Mouse (Mus musculus) heart, embryonic 11.5 days (tissue): ENCODE results near the gene Psme4. TPM values are rescaled to one million over a fixed set of nuclear protein-coding genes. Genes with fewer than 3 reads are reported as not detected.
A peak's percentile ranks its signal among the peaks of the same experiment; 100 is the strongest.

Source experiments
- ATAC-seq: fragments of 200-750 bp; cut with Nextera tagmentation; replicated peaks from 2 replicates; pipeline ENCODE4 v1.8.0; 2017; ENCODE audit warnings: moderate library complexity; ENCODE audit not compliant: insufficient number of reproducible peaks, low FRiP score, low TSS enrichment
- H3K27ac ChIP-seq: fragments of 300-500 bp; sonication (generic); 2 replicates; pipeline ENCODE4 v1.5.1; 2014; ENCODE audit warnings: mild to moderate bottlenecking, low read depth, low read length
- H3K27me3 ChIP-seq: fragments of 300-500 bp; sonication (generic); 2 replicates; pipeline ENCODE4 v1.6.1; 2014; ENCODE audit warnings: mild to moderate bottlenecking, low read length, mixed read lengths; ENCODE audit not compliant: control insufficient read depth, insufficient read depth
- H3K36me3 ChIP-seq: fragments of 300-500 bp; sonication (generic); 2 replicates; pipeline ENCODE4 v1.6.1; 2014; ENCODE audit warnings: mild to moderate bottlenecking, low read length, moderate library complexity, mixed read lengths; ENCODE audit not compliant: control insufficient read depth, insufficient read depth
- H3K4me1 ChIP-seq: fragments of 300-500 bp; sonication (generic); 2 replicates; pipeline ENCODE4 v1.6.1; 2014; ENCODE audit warnings: low read length; ENCODE audit not compliant: control insufficient read depth, insufficient read depth
- H3K4me2 ChIP-seq: fragments of 300-500 bp; sonication (generic); 2 replicates; pipeline ENCODE4 v1.6.1; 2014; ENCODE audit warnings: mild to moderate bottlenecking, moderate library complexity
- H3K4me3 ChIP-seq: fragments of 300-500 bp; sonication (generic); 2 replicates; pipeline ENCODE4 v1.5.1; 2014; ENCODE audit warnings: low read depth, low read length
- H3K9ac ChIP-seq: fragments of 300-500 bp; sonication (generic); 2 replicates; pipeline ENCODE4 v1.6.1; 2014; ENCODE audit warnings: mild to moderate bottlenecking, low read depth, low read length, moderate library complexity
- H3K9me3 ChIP-seq: fragments of 300-500 bp; sonication (generic); replicated peaks from 2 replicates; pipeline ENCODE4 v1.6.1; 2016; ENCODE audit warnings: low read length; ENCODE audit not compliant: control insufficient read depth
- WGBS: fragments of 180-500 bp; shearing (Covaris S2); extraction: QIAGEN DNeasy Blood & Tissue Kit; methylation state at CpG from one replicate; pipeline ENCODE4 v1.1.7; 2014; ENCODE audit not compliant: insufficient replicate concordance; 5-methylcytosine and 5-hydroxymethylcytosine counted together
- polyA plus RNA-seq: library from polyadenylated mRNA; unstranded; fragments of >200 nt; fragmentation: Nextera tagmentation; extraction: Ambion mirVana; gene quantifications from 2 replicates; pipeline ENCODE4 v1.2.1, GENCODE M21; 2014

Gene Psme4
- polyA plus RNA-seq, 1 experiment from 2014 or later, result 23.8 TPM

DNA sequence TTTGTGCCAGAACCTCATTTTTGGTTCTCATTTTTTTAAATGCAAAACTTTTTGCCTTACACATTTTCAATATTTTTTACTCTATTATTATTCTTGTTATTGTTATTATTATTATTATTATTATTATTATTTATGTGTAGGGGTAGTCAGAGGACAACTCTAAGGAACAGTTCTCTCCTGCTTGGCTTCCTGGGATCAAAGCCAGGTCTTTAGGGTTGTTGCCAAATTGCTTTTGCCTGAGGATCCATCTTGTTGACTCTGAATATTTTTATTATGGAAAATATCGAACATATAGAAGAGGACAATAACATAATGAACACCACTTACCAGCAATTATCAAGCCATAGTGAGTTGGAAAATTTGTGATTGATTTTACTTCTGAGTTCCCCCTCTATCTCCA lies 3.1 kb downstream of the Psme4 start:
- Histone ChIP-seq H3K27ac (no peak overlapping the region), H3K9me3 (no peaks in the 10 kb centered on the region), H3K4me2 (no peak overlapping the region), H3K4me3 (no peak overlapping the region), H3K27me3 (no peaks in the 10 kb centered on the region), H3K4me1 (peaks cover 12% of the 10 kb centered on the region), H3K9ac (no peak overlapping the region), H3K36me3 (no peaks in the 10 kb centered on the region)
- no peak for ATAC-seq
- WGBS, result 83% methylated on average over 1 of the region's 1 CpGs

DNA sequence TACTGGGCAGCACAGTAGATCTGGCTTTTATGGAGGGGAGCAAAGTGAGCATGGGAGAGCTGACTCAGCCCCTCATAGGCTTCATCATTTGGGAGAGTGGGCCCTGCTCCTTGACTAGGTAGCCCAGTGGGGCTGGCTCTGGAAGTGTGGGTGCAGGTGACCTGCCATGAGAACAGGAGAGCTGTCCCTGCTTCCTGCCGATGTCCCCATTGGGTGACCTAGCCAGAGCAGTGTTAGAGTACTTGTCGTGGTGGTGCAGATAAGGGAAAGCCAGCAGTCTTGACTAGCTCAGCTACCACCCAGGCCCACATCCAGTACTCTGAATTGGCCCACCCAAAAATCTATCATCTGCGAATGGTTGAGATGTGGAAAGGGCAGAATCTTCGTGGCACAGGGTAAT lies 6.0 kb downstream of the Psme4 start:
- Histone ChIP-seq H3K4me1 (peaks cover 14% of the 10 kb centered on the region), H3K36me3 (no peaks in the 10 kb centered on the region), H3K27me3 (no peaks in the 10 kb centered on the region), H3K4me3 (no peak overlapping the region), H3K9ac (no peak overlapping the region), H3K27ac (no peak overlapping the region), H3K9me3 (no peaks in the 10 kb centered on the region), H3K4me2 (no peak overlapping the region)
- ATAC-seq, result peak; percentile 42; the same call in 1 of the 2 replicates
- WGBS, result 40% methylated on average over 4 of the region's 4 CpGs

DNA sequence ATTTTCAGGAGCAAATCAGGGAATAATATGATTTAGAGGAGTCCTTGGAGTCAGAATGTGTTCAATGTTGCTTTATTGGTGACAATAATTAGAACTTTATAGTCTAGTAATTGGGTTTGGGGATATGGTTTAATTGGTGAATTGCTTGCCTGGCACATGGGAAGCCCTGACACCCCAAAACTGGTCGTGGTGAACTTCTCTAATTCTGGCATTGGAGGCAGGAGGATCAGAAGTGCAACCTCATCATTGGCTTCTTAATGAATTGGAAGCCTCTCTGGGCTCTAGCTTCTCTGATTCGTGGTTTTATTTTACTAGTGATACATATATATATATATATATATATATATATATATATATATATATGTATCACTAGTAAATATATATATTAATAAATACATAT lies 9.4 kb downstream of the Psme4 start:
- H3K9ac ChIP-seq, result no peak overlapping the region
- H3K36me3 ChIP-seq, result no peaks in the 10 kb centered on the region
- 84% methylated on average over 2 of the region's 2 CpGs for WGBS
- no peak overlapping the region for H3K27ac ChIP-seq
- H3K4me3 ChIP-seq, result no peak overlapping the region
- no peak for ATAC-seq
- no peak overlapping the region for H3K4me2 ChIP-seq
- no peaks in the 10 kb centered on the region for H3K9me3 ChIP-seq
- no peaks in the 10 kb centered on the region for H3K27me3 ChIP-seq
- H3K4me1 ChIP-seq, result peaks cover 11% of the 10 kb centered on the region

DNA sequence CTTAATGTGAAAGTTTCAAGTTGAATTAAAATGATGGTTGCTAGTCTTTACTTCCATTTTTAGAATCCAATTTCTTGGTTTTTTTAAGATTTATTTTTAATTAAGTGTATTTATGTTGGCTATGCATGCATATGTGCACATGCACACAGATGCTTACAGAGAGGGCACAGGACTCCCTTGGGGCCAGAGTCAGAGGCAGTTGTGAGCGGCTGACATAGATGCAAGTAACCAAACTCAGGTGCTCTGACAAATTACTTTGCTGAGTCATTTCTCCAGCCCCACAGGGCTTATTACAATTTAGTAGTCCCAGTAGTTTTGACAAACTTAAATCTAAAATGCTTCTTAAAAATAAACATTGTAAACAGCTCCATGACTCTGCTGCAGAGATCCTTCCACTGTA lies 10.1 kb downstream of the Psme4 start:
- no peaks in the 10 kb centered on the region for H3K27me3 ChIP-seq
- ATAC-seq, result no peak
- H3K4me2 ChIP-seq, result no peak overlapping the region
- H3K4me3 ChIP-seq, result no peak overlapping the region
- no peak overlapping the region for H3K9ac ChIP-seq
- H3K27ac ChIP-seq, result no peak overlapping the region
- WGBS, result 84% methylated on average over 1 of the region's 1 CpGs
- H3K9me3 ChIP-seq, result no peaks in the 10 kb centered on the region
- H3K36me3 ChIP-seq, result no peaks in the 10 kb centered on the region
- peaks cover 11% of the 10 kb centered on the region for H3K4me1 ChIP-seq

DNA sequence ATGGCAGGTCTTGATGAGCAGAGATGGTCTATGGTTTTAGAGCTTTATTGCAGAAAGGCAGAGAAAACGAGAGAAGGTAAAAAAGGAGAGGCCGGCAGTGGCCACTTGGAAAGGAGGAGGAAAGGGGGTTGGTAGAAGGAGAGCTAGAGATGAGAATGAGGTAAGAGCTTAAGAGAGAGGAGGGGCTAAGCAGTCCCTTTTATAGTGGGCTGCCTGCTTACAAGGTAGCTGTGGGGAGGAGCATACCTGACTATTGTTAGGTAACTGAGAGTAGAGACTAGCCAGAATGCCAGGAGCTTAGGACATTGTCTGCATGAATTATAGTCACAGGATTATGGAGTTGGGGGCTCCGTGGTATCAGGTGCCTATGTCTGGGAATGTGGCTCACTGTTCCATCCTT lies 14.0 kb downstream of the Psme4 start:
- Histone ChIP-seq H3K4me1 (no peaks in the 10 kb centered on the region), H3K36me3 (no peaks in the 10 kb centered on the region), H3K9ac (no peak overlapping the region), H3K4me3 (no peak overlapping the region), H3K27ac (no peak overlapping the region), H3K9me3 (no peaks in the 10 kb centered on the region), H3K27me3 (no peaks in the 10 kb centered on the region), H3K4me2 (no peak overlapping the region)
- ATAC-seq, result no peak
- WGBS, result 59% methylated on average over 3 of the region's 3 CpGs

DNA sequence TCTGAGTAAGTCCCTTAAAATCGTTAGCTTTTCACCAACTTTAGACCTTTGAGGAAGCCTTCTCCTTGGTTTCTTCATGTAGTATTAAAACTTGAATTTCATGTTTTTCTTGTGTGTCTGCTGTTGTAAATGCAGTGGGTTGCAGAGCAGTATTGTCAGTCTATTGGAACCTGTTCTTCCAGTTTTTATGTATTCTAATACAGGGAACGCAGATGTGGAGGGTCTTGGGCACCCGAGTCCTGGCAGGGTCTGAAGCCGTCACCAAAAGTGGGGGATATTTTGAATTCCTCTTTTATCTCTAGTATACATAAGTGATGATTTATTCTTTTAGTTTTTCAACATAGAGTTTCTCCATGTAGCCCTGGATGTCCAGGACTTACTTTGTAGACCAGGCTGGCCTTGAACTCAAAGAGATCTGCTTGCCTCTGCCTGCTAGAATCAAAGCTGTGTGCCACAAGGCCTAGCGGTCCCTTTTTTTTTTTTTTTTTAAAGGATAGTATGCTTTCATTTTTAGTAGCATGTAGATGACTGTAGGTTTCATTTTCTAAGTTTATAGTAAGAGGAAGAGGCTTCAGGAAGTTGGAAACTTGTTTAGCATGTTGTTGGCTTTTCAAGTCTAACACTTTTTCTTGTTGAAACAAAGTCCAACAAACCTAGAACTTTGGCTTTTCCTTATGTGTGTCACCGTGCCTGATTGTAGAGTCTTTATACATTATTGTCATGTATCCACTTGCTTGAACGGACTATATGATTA lies 14.9 kb downstream of the Psme4 start:
- ATAC-seq, result no peak
- Histone ChIP-seq H3K27ac (no peak overlapping the region), H3K4me1 (no peaks in the 10 kb centered on the region), H3K4me3 (no peak overlapping the region), H3K27me3 (no peaks in the 10 kb centered on the region), H3K9me3 (no peaks in the 10 kb centered on the region), H3K9ac (no peak overlapping the region), H3K36me3 (no peaks in the 10 kb centered on the region), H3K4me2 (no peak overlapping the region)
- WGBS, result 90% methylated on average over 7 of the region's 7 CpGs

DNA sequence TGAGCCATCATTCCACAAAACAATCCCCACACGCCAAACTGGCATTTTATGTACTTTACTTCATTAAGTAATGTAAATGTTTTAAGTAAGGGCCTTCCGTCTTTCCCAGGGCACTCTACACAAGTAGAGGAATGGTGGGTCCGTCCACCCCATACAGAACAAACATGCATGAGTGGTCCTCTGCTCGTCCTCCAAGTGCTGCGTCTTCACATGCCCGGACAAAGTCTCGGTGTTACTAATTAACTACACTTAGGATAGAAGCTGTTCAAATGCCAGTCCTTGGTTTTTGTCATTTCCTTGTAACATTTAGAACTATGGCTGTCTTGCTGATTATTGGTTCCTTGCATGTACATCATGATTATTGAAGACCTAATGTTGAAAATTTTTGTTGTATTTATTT lies 21.2 kb downstream of the Psme4 start:
- no peak overlapping the region for H3K4me2 ChIP-seq
- H3K27ac ChIP-seq, result no peak overlapping the region
- H3K9ac ChIP-seq, result no peak overlapping the region
- no peaks in the 10 kb centered on the region for H3K9me3 ChIP-seq
- ATAC-seq, result no peak
- H3K36me3 ChIP-seq, result peaks cover 5% of the 10 kb centered on the region; the same call in 1 of the 2 replicates
- no peaks in the 10 kb centered on the region for H3K27me3 ChIP-seq
- no peaks in the 10 kb centered on the region for H3K4me1 ChIP-seq
- H3K4me3 ChIP-seq, result no peak overlapping the region
- WGBS, result 93% methylated on average over 7 of the region's 7 CpGs

DNA sequence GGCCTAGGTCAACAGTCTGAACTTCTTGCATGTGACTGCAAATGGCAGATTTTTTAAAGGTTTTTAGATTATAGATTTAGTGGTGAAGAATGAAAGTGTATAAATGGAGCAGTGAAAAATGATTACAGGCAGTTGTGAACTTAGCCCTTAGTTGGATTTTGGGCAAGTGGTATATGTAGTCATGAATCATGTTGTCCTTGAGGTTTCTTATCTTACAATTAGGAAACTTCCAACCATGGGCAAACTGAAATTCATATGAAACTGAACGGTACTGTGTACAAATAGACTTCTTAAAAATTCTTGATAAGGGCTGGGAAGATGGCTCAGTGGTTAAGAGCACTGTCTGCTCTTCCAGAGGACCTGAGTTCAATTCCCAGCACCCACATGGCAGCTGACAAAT lies 22.2 kb downstream of the Psme4 start:
- H3K4me1 ChIP-seq, result no peaks in the 10 kb centered on the region
- H3K4me2 ChIP-seq, result no peak overlapping the region
- H3K27ac ChIP-seq, result no peak overlapping the region
- H3K9me3 ChIP-seq, result no peaks in the 10 kb centered on the region
- WGBS, result 92% methylated on average over 1 of the region's 1 CpGs
- peaks cover 5% of the 10 kb centered on the region; the same call in 1 of the 2 replicates for H3K36me3 ChIP-seq
- H3K27me3 ChIP-seq, result no peaks in the 10 kb centered on the region
- ATAC-seq, result no peak
- no peak overlapping the region for H3K4me3 ChIP-seq
- no peak overlapping the region for H3K9ac ChIP-seq

DNA sequence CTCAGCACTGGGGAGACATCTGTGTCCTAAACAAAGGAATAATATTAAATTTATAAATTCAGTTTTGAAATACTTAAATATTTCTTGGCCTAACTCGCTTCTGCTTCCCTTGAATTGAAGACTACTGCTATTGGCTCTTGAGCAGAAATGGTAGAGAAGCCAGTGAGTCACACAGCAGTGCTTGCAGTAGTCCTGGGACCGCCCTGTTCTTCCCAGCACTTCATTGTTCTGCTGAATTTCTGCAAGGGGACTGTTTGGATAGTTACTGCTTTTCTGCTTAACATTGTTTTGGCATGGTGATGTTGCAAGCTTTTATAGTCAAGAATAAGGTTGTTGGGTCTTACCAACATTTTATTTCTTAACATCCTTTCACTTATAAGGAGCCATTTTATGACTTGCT lies 25.7 kb downstream of the Psme4 start:
- Histone ChIP-seq H3K4me1 (no peaks in the 10 kb centered on the region), H3K9ac (no peak overlapping the region), H3K4me2 (no peak overlapping the region), H3K4me3 (no peak overlapping the region), H3K27me3 (no peaks in the 10 kb centered on the region), H3K9me3 (no peaks in the 10 kb centered on the region), H3K36me3 (peaks cover 5% of the 10 kb centered on the region; the same call in 1 of the 2 replicates), H3K27ac (no peak overlapping the region)
- 86% methylated on average over 2 of the region's 2 CpGs for WGBS
- ATAC-seq, result no peak
